Mouse (Mus musculus): ENCODE results near the gene Cabp2. TPM values are rescaled to one million over a fixed set of nuclear protein-coding genes. Genes with fewer than 3 reads are reported as not detected.
A peak's percentile ranks its signal among the peaks of the same experiment; 100 is the strongest.

Cabp2 gene
- polyA plus RNA-seq, 1 experiment, result not detected

- peak within 1 kb of the TSS; percentile 72 for H3K4me3 ChIP-seq (ENCODE audit: insufficient read depth, low read length)
- TF ChIP-seq POLR2A (IDR thresholded peaks at IDR 0.05; ENCODE audit: borderline replicate concordance, low read depth, low read length), result no peak
- no peak for TF ChIP-seq CTCF (IDR thresholded peaks at IDR 0.05; ENCODE audit: low read depth, low read length)
- H3K27ac ChIP-seq (ENCODE audit: insufficient read depth, low read depth, low read length), result peak within 1 kb of the TSS; percentile 54
- H3K4me1 ChIP-seq (ENCODE audit: control insufficient read depth, insufficient read depth, low read length), result peaks cover 26% of the 10 kb centered on the region
Observed at GRCm38 (mm10) chr19:4099837-4100717, 18.7 kb downstream of the Cabp2 start, which contains the start of gene Pitpnm1. Gene Pitpnm1 (plus strand): TSS chr19:4099998.

GRCm38 (mm10) chr19:4100718-4101261, 19.4 kb downstream of the Cabp2 start:
- TF ChIP-seq POLR2A (IDR thresholded peaks at IDR 0.05; ENCODE audit: borderline replicate concordance, low read depth, low read length) (no peak), CTCF (IDR thresholded peaks at IDR 0.05; ENCODE audit: low read depth, low read length) (no peak)
- peak overlapping the region; percentile 72 for H3K4me3 ChIP-seq (ENCODE audit: insufficient read depth, low read length)

GRCm38 (mm10) chr19:4101466-4101865, 20.1 kb downstream of the Cabp2 start:
- no peak for TF ChIP-seq CTCF (IDR thresholded peaks at IDR 0.05; ENCODE audit: low read depth, low read length)
- no peak for TF ChIP-seq POLR2A (IDR thresholded peaks at IDR 0.05; ENCODE audit: borderline replicate concordance, low read depth, low read length)
- Histone ChIP-seq H3K4me1 (ENCODE audit: control insufficient read depth, insufficient read depth, low read length) (peaks cover 22% of the 10 kb centered on the region), H3K4me3 (ENCODE audit: insufficient read depth, low read length) (no peak overlapping the region), H3K27ac (ENCODE audit: insufficient read depth, low read depth, low read length) (no peak overlapping the region)

More at GRCm38 (mm10) chr19:4100718-4101261, 19.4 kb downstream of the Cabp2 start:
- peaks cover 26% of the 10 kb centered on the region for H3K4me1 ChIP-seq (ENCODE audit: control insufficient read depth, insufficient read depth, low read length)
- H3K27ac ChIP-seq (ENCODE audit: insufficient read depth, low read depth, low read length), result no peak overlapping the region

- H3K4me1 ChIP-seq (ENCODE audit: control insufficient read depth, insufficient read depth, low read length), result peaks cover 22% of the 10 kb centered on the region
- TF ChIP-seq POLR2A (IDR thresholded peaks at IDR 0.05; ENCODE audit: borderline replicate concordance, low read depth, low read length), result no peak
- no peak for TF ChIP-seq CTCF (IDR thresholded peaks at IDR 0.05; ENCODE audit: low read depth, low read length)
- H3K27ac ChIP-seq (ENCODE audit: insufficient read depth, low read depth, low read length), result no peak overlapping the region
- H3K4me3 ChIP-seq (ENCODE audit: insufficient read depth, low read length), result no peak overlapping the region
Observed at GRCm38 (mm10) chr19:4102049-4102448, 20.7 kb downstream of the Cabp2 start.

- H3K4me3 ChIP-seq (ENCODE audit: insufficient read depth, low read length), result no peak overlapping the region
- H3K4me1 ChIP-seq (ENCODE audit: control insufficient read depth, insufficient read depth, low read length), result peaks cover 22% of the 10 kb centered on the region
- no peak for TF ChIP-seq POLR2A (IDR thresholded peaks at IDR 0.05; ENCODE audit: borderline replicate concordance, low read depth, low read length)
- no peak for TF ChIP-seq CTCF (IDR thresholded peaks at IDR 0.05; ENCODE audit: low read depth, low read length)
- no peak overlapping the region for H3K27ac ChIP-seq (ENCODE audit: insufficient read depth, low read depth, low read length)
Observed at GRCm38 (mm10) chr19:4102626-4103025, 21.2 kb downstream of the Cabp2 start.

- Histone ChIP-seq H3K27ac (ENCODE audit: insufficient read depth, low read depth, low read length) (no peak overlapping the region), H3K4me1 (ENCODE audit: control insufficient read depth, insufficient read depth, low read length) (peaks cover 15% of the 10 kb centered on the region; the same call in 1 of the 2 replicates), H3K4me3 (ENCODE audit: insufficient read depth, low read length) (no peak overlapping the region)
- no peak for TF ChIP-seq CTCF (IDR thresholded peaks at IDR 0.05; ENCODE audit: low read depth, low read length)
- TF ChIP-seq POLR2A (IDR thresholded peaks at IDR 0.05; ENCODE audit: borderline replicate concordance, low read depth, low read length), result no peak
Observed at GRCm38 (mm10) chr19:4103294-4103693, 21.9 kb downstream of the Cabp2 start.

GRCm38 (mm10) chr19:4103792-4104191, 22.4 kb downstream of the Cabp2 start:
- H3K4me3 ChIP-seq (ENCODE audit: insufficient read depth, low read length), result no peak overlapping the region
- TF ChIP-seq POLR2A (IDR thresholded peaks at IDR 0.05; ENCODE audit: borderline replicate concordance, low read depth, low read length) (no peak), CTCF (IDR thresholded peaks at IDR 0.05; ENCODE audit: low read depth, low read length) (no peak)
- H3K4me1 ChIP-seq (ENCODE audit: control insufficient read depth, insufficient read depth, low read length), result peaks cover 10% of the 10 kb centered on the region; the same call in 1 of the 2 replicates
- no peak overlapping the region for H3K27ac ChIP-seq (ENCODE audit: insufficient read depth, low read depth, low read length)

- Histone ChIP-seq H3K4me3 (ENCODE audit: insufficient read depth, low read length) (no peak overlapping the region), H3K4me1 (ENCODE audit: control insufficient read depth, insufficient read depth, low read length) (peaks cover 5% of the 10 kb centered on the region; the same call in 1 of the 2 replicates), H3K27ac (ENCODE audit: insufficient read depth, low read depth, low read length) (no peak overlapping the region)
- no peak for TF ChIP-seq CTCF (IDR thresholded peaks at IDR 0.05; ENCODE audit: low read depth, low read length)
- no peak for TF ChIP-seq POLR2A (IDR thresholded peaks at IDR 0.05; ENCODE audit: borderline replicate concordance, low read depth, low read length)
Observed at GRCm38 (mm10) chr19:4104675-4105194, 23.4 kb downstream of the Cabp2 start.

GRCm38 (mm10) chr19:4106654-4107053, 25.3 kb downstream of the Cabp2 start:
- Histone ChIP-seq H3K4me1 (ENCODE audit: control insufficient read depth, insufficient read depth, low read length) (peaks cover 6% of the 10 kb centered on the region), H3K4me3 (ENCODE audit: insufficient read depth, low read length) (no peak overlapping the region), H3K27ac (ENCODE audit: insufficient read depth, low read depth, low read length) (no peak overlapping the region)
- TF ChIP-seq POLR2A (IDR thresholded peaks at IDR 0.05; ENCODE audit: borderline replicate concordance, low read depth, low read length) (no peak), CTCF (IDR thresholded peaks at IDR 0.05; ENCODE audit: low read depth, low read length) (no peak)

- Histone ChIP-seq H3K27ac (ENCODE audit: insufficient read depth, low read depth, low read length) (no peak overlapping the region), H3K4me1 (ENCODE audit: control insufficient read depth, insufficient read depth, low read length) (peaks cover 22% of the 10 kb centered on the region), H3K4me3 (ENCODE audit: insufficient read depth, low read length) (no peak overlapping the region)
- TF ChIP-seq POLR2A (IDR thresholded peaks at IDR 0.05; ENCODE audit: borderline replicate concordance, low read depth, low read length), result no peak
- TF ChIP-seq CTCF (IDR thresholded peaks at IDR 0.05; ENCODE audit: low read depth, low read length), result no peak
Observed at GRCm38 (mm10) chr19:4108535-4108934, 27.2 kb downstream of the Cabp2 start.
